Mouse (Mus musculus) neural tube, embryonic 13.5 days (tissue): ENCODE results near the gene Sergef. TPM values are rescaled to one million over a fixed set of nuclear protein-coding genes. Genes with fewer than 3 reads are reported as not detected.

ENCODE experiments used
- ATAC-seq: fragments of 200-750 bp; cut with Nextera tagmentation; 2 replicates; pipeline ENCODE4 v1.8.0; 2017; ENCODE audit warnings: low read depth, mild to moderate bottlenecking, moderate TSS enrichment, moderate library complexity
- H3K27ac ChIP-seq: fragments of 300-500 bp; sonication (generic); replicated peaks from 2 replicates; pipeline ENCODE4 v1.5.1; 2015; ENCODE audit warnings: moderate library complexity, mild to moderate bottlenecking, inconsistent platforms
- H3K27me3 ChIP-seq: fragments of 300-500 bp; sonication (generic); 2 replicates; pipeline ENCODE4 v1.6.1; 2015; ENCODE audit warnings: mild to moderate bottlenecking, inconsistent platforms
- H3K36me3 ChIP-seq: fragments of 300-500 bp; sonication (generic); 2 replicates; pipeline ENCODE4 v1.6.1; 2015; ENCODE audit warnings: mild to moderate bottlenecking, inconsistent platforms
- H3K4me1 ChIP-seq: fragments of 300-500 bp; sonication (generic); replicated peaks from 2 replicates; pipeline ENCODE4 v1.6.1; 2015; ENCODE audit warnings: inconsistent platforms
- H3K4me2 ChIP-seq: fragments of 300-500 bp; sonication (generic); 2 replicates; pipeline ENCODE4 v1.6.1; 2015; ENCODE audit warnings: inconsistent platforms, mild to moderate bottlenecking, moderate library complexity
- H3K4me3 ChIP-seq: fragments of 300-500 bp; sonication (generic); 2 replicates; pipeline ENCODE4 v1.5.1; 2015; ENCODE audit warnings: mild to moderate bottlenecking, inconsistent platforms
- H3K9ac ChIP-seq: fragments of 300-500 bp; sonication (generic); 2 replicates; pipeline ENCODE4 v1.6.1; 2015; ENCODE audit warnings: moderate library complexity, mild to moderate bottlenecking, inconsistent platforms
- H3K9me3 ChIP-seq: fragments of 300-500 bp; sonication (generic); 2 replicates; pipeline ENCODE4 v1.6.1; 2016; ENCODE audit warnings: inconsistent platforms
- WGBS: fragments of 180-500 bp; shearing (Covaris S2); methylation state at CpG from one replicate; pipeline ENCODE4 v1.1.7; 2015; 5-methylcytosine and 5-hydroxymethylcytosine counted together
- polyA plus RNA-seq: library from polyadenylated mRNA; unstranded; fragments of >200 nt; fragmentation: Nextera tagmentation; extraction: Ambion mirVana; gene quantifications from 2 replicates; pipeline ENCODE4 v1.2.1, GENCODE M21; 2015

Gene Sergef
- polyA plus RNA-seq, 1 experiment from 2014 or later: 30.7 TPM

DNA sequence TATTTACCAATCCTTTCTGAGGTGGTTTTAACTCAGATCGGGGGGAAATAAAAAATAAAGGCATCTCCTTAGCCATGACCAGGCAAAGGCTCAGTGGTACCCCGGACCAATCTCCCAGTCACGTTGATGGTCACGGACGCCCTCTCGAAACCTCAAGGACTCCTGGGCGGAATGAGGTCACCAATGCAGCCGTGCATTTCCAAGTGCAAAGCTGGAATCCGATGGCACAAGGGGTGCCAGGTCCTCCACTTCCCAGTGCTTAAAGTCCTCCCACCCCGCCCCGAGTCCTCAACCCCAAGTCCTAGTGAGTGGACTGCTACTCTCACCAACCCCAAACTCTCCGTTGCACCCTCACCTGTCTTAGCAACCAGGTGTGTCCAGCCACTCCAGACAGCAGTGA is 25.3 kb downstream of the Sergef start:
- Histone ChIP-seq H3K36me3 (peaks cover 32% of the 10 kb centered on the region), H3K27me3 (no peaks in the 10 kb centered on the region), H3K27ac (no peak overlapping the region), H3K9me3 (no peaks in the 10 kb centered on the region), H3K4me3 (no peak overlapping the region), H3K4me1 (no peaks in the 10 kb centered on the region), H3K9ac (no peak overlapping the region), H3K4me2 (no peak overlapping the region)
- no peak for ATAC-seq
- 95% methylated on average over 12 of the region's 12 CpGs for WGBS

DNA sequence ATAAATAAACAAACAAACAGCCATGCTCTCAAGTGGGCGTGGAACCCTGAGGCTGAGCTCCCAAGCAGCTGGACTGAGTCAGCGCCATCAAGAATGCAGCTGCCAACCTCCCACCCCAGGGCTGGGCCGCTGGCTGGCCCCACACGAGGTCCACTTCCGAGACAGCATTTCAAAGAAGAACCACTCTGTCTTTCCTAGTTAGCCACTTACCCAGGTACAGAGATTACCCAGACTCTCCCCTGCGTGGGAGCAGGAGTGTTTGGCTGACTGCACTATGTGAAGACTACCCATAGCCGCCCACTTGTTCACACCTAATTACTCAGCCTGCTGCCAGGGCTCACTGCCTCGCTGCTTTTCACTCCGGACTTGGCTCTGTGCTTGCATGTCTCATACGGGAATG is 26.5 kb downstream of the Sergef start:
- Histone ChIP-seq H3K27ac (no peak overlapping the region), H3K9ac (no peak overlapping the region), H3K27me3 (no peaks in the 10 kb centered on the region), H3K4me1 (no peaks in the 10 kb centered on the region), H3K9me3 (no peaks in the 10 kb centered on the region), H3K4me2 (no peak overlapping the region), H3K4me3 (no peak overlapping the region), H3K36me3 (peaks cover 22% of the 10 kb centered on the region)
- no peak for ATAC-seq
- 80% methylated on average over 10 of the region's 10 CpGs for WGBS

DNA sequence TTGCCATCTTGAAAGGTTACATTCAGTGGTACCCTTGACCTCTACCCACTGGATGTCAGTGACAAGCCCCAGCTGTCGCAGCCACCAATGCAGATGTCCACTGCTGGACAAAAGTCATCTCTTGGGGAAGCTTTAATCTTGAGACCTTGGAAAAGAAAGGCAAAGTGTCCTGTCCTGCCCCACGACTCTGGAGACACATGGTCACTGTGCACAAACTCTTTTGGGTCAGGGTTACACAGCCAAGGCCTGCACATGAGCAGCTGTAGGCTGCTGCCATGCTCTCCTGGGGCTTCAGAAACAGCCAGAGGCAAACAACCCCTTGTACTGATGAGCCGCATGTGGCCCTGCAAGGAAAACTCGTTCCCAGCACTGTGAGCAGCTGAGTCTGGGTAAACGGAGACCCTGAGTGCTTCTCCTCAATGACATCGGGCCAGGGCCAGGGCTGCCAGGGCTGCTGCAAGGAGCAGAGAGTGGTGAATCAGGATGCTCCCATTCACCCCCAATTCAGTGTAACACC is 27.1 kb downstream of the Sergef start:
- no peak overlapping the region for H3K4me2 ChIP-seq
- H3K4me1 ChIP-seq: no peaks in the 10 kb centered on the region
- no peaks in the 10 kb centered on the region for H3K9me3 ChIP-seq
- peaks cover 22% of the 10 kb centered on the region for H3K36me3 ChIP-seq
- no peaks in the 10 kb centered on the region for H3K27me3 ChIP-seq
- H3K4me3 ChIP-seq: no peak overlapping the region
- no peak overlapping the region for H3K27ac ChIP-seq
- no peak for ATAC-seq
- 74% methylated on average over 6 of the region's 6 CpGs for WGBS
- no peak overlapping the region for H3K9ac ChIP-seq

DNA sequence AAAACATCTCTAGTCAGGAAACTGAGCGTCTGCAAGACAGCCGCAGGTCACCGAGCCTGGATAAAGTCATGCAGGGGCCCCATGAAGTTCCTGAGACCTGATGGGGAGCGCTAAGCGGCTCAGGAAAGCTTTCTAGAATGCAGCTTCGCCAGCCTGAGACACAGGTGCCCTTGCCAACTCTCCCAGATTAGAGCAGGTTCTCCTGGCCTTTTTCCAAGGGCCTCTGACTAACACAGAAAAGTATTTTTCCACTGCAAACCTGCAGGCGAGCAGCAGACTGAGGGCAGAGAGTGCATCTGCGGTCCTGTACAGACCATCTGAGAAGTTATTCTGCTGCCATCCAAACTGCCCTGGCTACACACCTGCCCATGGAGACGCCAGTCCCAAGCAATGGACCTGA is 27.6 kb downstream of the Sergef start:
- no peak overlapping the region for H3K4me3 ChIP-seq
- H3K27me3 ChIP-seq: no peaks in the 10 kb centered on the region
- H3K4me2 ChIP-seq: no peak overlapping the region
- no peak for ATAC-seq
- H3K9me3 ChIP-seq: no peaks in the 10 kb centered on the region
- no peak overlapping the region for H3K9ac ChIP-seq
- WGBS: 88% methylated on average over 9 of the region's 9 CpGs
- H3K36me3 ChIP-seq: peaks cover 22% of the 10 kb centered on the region
- H3K27ac ChIP-seq: no peak overlapping the region
- H3K4me1 ChIP-seq: no peaks in the 10 kb centered on the region

DNA sequence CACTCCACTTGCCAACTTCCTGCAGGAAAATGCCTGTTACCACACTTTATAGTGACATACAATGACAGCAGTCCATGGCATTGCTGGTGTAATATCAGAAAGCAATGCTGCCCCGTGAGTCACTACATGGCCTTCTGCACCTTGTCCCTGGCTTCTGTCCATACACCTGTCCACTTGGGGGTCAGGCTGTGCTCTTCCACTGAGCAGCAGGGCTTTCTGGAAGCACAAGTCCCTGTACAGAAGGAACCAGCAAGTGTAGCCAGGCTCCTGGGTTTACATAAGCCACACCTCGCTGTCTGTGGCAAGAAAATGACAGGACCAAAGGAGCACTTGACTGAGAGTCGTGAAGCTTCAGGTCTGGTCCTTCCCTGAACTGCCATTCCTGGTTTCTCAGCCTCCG is 30.3 kb downstream of the Sergef start:
- H3K9me3 ChIP-seq: no peaks in the 10 kb centered on the region
- no peak overlapping the region for H3K4me3 ChIP-seq
- H3K9ac ChIP-seq: no peak overlapping the region
- no peak for ATAC-seq
- 85% methylated on average over 4 of the region's 4 CpGs for WGBS
- no peak overlapping the region for H3K4me2 ChIP-seq
- no peak overlapping the region for H3K27ac ChIP-seq
- no peaks in the 10 kb centered on the region for H3K4me1 ChIP-seq
- no peaks in the 10 kb centered on the region for H3K27me3 ChIP-seq
- peaks cover 26% of the 10 kb centered on the region for H3K36me3 ChIP-seq

DNA sequence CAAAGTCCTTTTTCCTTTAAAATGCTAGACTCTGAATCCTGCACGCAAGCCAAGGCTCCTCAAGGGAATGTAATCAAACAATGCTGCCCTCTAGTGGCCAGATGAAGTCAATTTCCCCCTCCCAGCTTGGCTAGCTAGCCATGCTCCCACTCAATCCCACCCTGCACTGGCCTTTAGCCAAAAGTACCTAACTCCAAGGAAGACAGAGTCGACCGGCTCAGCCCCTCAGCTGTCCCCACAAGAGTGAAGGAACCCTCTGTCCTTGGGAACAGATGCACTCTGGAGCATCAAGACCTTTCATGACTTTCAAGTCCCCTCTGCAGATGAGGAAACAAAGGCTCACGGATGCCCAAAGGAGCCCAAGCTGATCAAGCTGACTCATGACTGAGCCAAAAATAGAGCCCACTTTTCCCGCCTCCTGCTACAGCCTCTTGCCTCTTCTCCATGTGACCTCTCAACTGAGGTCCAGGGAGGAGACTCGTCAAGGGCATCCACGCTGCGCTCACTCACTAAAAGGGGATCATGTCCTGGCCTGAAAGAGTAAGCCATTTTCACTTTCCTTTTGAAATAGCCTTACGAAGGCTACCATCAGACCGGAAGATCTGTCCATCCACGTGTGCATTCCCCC is 32.1 kb downstream of the Sergef start:
- 62% methylated on average over 11 of the region's 11 CpGs for WGBS

DNA sequence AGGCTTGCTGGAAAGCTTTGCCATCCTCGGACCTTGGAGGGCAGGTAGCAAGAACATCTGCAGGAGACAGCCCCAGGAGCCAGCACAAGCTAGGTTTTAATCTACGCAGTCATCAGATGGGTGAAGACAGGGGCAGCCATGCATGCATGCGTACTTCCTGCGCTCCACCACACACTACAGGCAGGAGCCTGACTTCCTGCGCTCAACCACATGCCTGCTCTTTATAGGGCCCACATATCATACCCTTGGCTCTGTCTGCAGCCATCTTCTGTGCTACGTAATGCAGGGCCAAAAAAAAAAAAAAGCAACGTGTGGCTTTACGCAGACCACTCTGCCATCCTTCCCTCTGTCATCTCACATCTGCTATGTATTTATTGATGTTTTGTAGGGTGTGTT is 32.6 kb downstream of the Sergef start:
- peaks cover 13% of the 10 kb centered on the region for H3K4me1 ChIP-seq
- no peak overlapping the region for H3K4me2 ChIP-seq
- no peak overlapping the region for H3K4me3 ChIP-seq
- H3K27ac ChIP-seq: no peak overlapping the region
- no peaks in the 10 kb centered on the region for H3K9me3 ChIP-seq
- H3K36me3 ChIP-seq: peaks cover 13% of the 10 kb centered on the region; the same call in 1 of the 2 replicates
- H3K9ac ChIP-seq: no peak overlapping the region
- WGBS: 66% methylated on average over 8 of the region's 8 CpGs
- ATAC-seq: peak; percentile 58; the same call in 1 of the 2 replicates
- no peaks in the 10 kb centered on the region for H3K27me3 ChIP-seq

More for the DNA sequence above, 32.1 kb downstream of the Sergef start:
- peaks cover 18% of the 10 kb centered on the region; the same call in 1 of the 2 replicates for H3K36me3 ChIP-seq
- no peaks in the 10 kb centered on the region for H3K27me3 ChIP-seq
- H3K9me3 ChIP-seq: no peaks in the 10 kb centered on the region
- peak; percentile 58 for ATAC-seq
- H3K27ac ChIP-seq: no peak overlapping the region
- H3K4me3 ChIP-seq: no peak overlapping the region
- H3K9ac ChIP-seq: no peak overlapping the region
- no peak overlapping the region for H3K4me2 ChIP-seq
- peaks cover 8% of the 10 kb centered on the region for H3K4me1 ChIP-seq

DNA sequence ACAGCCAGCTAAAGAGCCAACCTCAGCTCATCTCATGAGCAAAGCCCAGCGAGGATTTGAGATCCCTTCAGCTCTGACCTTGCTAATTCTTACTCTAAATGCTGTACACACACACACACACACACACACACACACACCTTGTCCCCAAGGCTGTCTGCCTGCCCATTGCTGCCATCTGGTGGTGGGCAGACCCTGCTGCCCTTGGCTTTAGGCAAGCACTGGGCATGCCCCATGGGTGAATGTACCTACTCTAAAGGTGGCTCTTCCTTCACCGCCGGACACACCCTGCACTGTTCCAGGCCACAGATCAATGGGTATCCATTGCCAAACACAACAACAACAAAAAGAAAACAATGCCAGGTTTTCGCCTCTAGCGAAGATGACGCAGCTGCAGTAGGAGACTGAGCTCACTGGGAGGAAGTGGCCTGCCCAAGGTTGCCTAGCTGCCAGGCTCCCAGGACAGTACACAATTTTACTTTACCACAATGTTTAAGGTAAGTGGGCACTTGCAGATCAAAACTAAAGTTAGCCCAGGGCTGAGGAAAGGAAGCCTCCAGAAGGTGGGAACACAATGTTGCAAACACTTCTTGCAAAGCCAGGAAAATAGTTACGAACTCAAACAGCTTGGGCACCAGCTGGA is 33.1 kb downstream of the Sergef start:
- peak; percentile 51; the same call in 1 of the 2 replicates for ATAC-seq
- no peaks in the 10 kb centered on the region for H3K9me3 ChIP-seq
- no peak overlapping the region for H3K27ac ChIP-seq
- H3K4me2 ChIP-seq: no peak overlapping the region
- H3K4me3 ChIP-seq: no peak overlapping the region
- 82% methylated on average over 7 of the region's 7 CpGs for WGBS
- H3K9ac ChIP-seq: no peak overlapping the region
- peaks cover 18% of the 10 kb centered on the region for H3K4me1 ChIP-seq
- peaks cover 10% of the 10 kb centered on the region; the same call in 1 of the 2 replicates for H3K36me3 ChIP-seq
- H3K27me3 ChIP-seq: no peaks in the 10 kb centered on the region

DNA sequence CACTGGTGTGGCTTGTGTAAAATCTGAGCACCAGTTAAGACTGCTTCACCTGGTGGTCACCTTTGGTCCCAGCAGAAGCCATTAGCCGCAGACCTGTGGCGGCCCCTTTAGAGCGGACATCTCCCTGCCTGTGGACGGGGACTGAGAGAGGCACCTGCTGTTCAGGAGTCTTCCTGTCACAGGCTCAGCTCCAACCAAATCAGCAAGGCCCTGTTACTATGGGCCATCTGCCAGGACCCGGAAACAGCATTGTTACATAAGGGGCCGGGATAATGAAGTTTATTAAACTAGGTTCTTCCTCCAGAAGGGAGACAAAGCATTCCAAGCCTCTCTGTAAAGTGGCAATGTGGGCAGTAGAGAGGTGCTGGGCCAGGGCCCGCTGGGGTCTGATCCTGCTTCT is 36.6 kb downstream of the Sergef start:
- Histone ChIP-seq H3K9ac (no peak overlapping the region), H3K27me3 (no peaks in the 10 kb centered on the region), H3K4me2 (no peak overlapping the region), H3K36me3 (peaks cover 10% of the 10 kb centered on the region; the same call in 1 of the 2 replicates), H3K9me3 (no peaks in the 10 kb centered on the region), H3K27ac (no peak overlapping the region), H3K4me3 (no peak overlapping the region), H3K4me1 (peaks cover 28% of the 10 kb centered on the region)
- WGBS: 73% methylated on average over 7 of the region's 7 CpGs
- no peak for ATAC-seq

DNA sequence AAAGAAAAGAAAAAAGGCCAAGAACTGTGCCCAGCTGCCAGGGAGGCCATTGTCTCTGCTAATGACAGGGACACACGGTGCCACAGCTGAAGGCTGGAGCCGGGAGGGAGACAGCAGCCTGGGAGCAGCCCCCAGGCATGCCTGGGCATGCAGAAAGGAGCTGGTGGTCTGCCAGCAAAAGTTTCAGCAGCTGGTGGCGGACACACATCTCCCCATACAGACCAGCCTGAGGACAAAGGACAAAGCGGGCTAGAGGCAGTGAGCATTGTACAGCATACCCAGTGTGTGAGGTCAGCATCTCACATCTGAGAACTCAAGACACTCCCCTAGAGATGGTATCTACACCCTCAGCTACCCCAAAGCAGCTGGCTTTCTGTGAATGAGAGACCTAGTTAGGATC is 37.5 kb downstream of the Sergef start:
- WGBS: 32% methylated on average over 4 of the region's 4 CpGs
- H3K27ac ChIP-seq: peak overlapping the region; percentile 70
- H3K9ac ChIP-seq: no peak overlapping the region
- ATAC-seq: peak; percentile 62
- no peak overlapping the region for H3K4me2 ChIP-seq
- H3K27me3 ChIP-seq: no peaks in the 10 kb centered on the region
- H3K9me3 ChIP-seq: no peaks in the 10 kb centered on the region
- peaks cover 10% of the 10 kb centered on the region; the same call in 1 of the 2 replicates for H3K36me3 ChIP-seq
- no peak overlapping the region for H3K4me3 ChIP-seq
- peaks cover 28% of the 10 kb centered on the region for H3K4me1 ChIP-seq

DNA sequence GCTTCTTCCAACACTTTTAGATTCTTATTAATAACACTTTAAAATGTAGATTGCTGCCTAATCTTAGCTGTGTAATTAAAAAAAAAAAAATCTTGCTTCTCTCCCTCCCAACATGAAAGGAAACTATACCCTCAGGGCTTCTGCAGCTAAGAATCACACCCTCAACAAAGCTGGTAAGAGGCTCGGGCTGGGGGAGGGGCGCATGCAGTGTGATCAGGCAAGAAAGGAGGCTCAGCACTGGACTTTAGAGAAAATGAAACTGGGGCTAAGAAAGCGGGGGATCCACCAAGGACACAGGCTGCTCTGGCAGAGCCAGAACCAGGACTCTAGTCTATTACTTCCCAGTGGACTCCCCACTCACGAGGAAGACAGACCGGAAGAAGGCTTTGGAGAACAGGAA is 38.5 kb downstream of the Sergef start:
- Histone ChIP-seq H3K4me1 (peaks cover 28% of the 10 kb centered on the region), H3K4me3 (no peak overlapping the region), H3K4me2 (no peak overlapping the region), H3K9ac (no peak overlapping the region), H3K27me3 (no peaks in the 10 kb centered on the region), H3K36me3 (peaks cover 10% of the 10 kb centered on the region; the same call in 1 of the 2 replicates), H3K9me3 (no peaks in the 10 kb centered on the region), H3K27ac (peak overlapping the region; percentile 70)
- ATAC-seq: no peak
- 61% methylated on average over 5 of the region's 5 CpGs for WGBS

DNA sequence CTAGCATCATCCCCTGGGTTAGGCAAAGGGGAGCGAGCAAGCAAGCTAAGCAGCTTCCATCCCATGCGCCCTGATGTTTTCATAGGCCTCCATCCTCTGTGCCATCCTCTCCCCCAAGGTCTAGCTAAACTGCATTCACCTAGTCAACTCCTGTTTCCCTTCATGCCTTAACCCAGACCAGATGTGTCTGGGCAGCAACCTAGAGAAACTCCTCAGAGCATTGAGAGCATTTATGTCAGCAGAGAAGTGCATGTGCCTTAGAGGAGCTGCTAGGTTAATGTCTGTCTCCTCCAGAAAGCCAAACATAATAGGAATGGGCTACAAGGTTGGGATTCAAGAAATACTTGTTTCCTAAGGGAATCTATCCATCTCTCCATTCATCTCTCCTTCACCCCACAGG is 42.6 kb downstream of the Sergef start:
- Histone ChIP-seq H3K9ac (no peak overlapping the region), H3K4me1 (peaks cover 15% of the 10 kb centered on the region), H3K9me3 (no peaks in the 10 kb centered on the region), H3K4me3 (no peak overlapping the region), H3K27me3 (no peaks in the 10 kb centered on the region), H3K4me2 (no peak overlapping the region), H3K27ac (no peak overlapping the region), H3K36me3 (no peaks in the 10 kb centered on the region; the same call in 1 of the 2 replicates)
- 86% methylated on average over 2 of the region's 2 CpGs for WGBS
- ATAC-seq: no peak
